Mouse (Mus musculus) kidney, adult 2 months (tissue): ENCODE measurements at regions not wholly inside any gene's neighbourhood (a gene's known extent, or its start where the extent isn't known, plus 50 kb on each side); places are given as distances from the start of the nearest gene placed in this dataset.

Source experiments
- CTCF ChIP-seq: fragments of 200-500 bp; conservative IDR thresholded peaks from 2 replicates; pipeline ENCODE4 v1.5.1; 2011; ENCODE audit warnings: low read depth, mild to moderate bottlenecking, control low read depth, low read length, moderate library complexity, mixed read lengths; ENCODE audit not compliant: insufficient read depth, insufficient read length
- POLR2A ChIP-seq: fragments of 200-500 bp; IDR thresholded peaks from one replicate; pipeline ENCODE4 v1.6.1; 2011; ENCODE audit warnings: low read depth, low read length, control low read depth

DNA sequence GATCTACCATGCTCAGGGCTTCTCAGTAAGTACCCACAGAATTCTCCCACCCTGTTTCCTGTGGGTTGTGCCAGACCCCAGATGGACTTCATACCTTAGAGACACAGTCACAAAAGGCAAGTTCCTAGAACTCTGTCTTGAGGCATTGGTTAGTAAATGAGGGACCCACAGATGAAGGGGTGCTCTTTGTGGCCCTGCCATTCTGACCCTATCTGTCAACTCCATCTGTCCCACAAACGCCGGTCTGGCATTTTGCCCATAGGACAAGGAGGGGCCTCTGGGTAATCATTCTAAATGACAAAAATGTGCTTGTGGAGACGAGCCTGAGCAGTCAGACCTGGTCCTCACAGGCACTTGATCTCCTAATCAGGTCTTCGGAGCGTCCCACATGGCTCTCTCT, 516.2 kb upstream of the Zdhhc25 start:
- TF ChIP-seq CTCF, result no peak
- TF ChIP-seq POLR2A, result no peak
